Mouse (Mus musculus) testis, adult 2 months (tissue): Measurements from ENCODE around the gene Rasgef1b.

Experiments used
- CTCF ChIP-seq: fragments of 200-500 bp; IDR thresholded peaks from 2 replicates; pipeline ENCODE4 v1.5.1; 2012; ENCODE audit warnings: low read depth, mild to moderate bottlenecking, inconsistent platforms, low read length, moderate library complexity; ENCODE audit not compliant: control insufficient read depth, insufficient read depth, insufficient replicate concordance
- POLR2A ChIP-seq: fragments of 200-500 bp; IDR thresholded peaks from 2 replicates; pipeline ENCODE4 v1.6.1; 2012; ENCODE audit warnings: low read depth, mild to moderate bottlenecking, inconsistent platforms, low read length, moderate library complexity; ENCODE audit not compliant: control insufficient read depth

DNA sequence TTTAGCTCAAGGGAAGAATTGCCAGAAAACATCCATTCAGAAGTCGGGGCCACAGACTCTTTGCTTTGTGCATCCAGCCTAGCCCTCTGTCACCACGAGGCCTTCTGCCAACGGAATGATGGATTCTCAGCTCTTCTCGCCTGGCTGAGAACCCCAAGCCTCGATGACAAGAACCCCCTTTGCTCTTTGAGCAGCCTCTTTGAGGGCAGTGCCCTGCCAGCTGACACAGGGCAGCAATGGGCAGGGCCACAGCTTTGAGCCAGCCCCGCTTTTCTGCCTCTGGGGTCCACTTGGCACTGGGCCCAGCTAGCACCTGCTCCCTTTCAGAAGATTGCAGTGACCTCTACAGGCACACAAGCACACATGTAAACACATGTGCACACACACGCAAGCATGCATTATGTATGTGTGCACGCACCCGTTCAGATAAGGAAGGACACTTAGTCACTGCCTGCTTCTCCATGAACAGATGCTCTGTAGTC, 224.5 kb downstream of the Rasgef1b start:
- TF ChIP-seq CTCF, result no peak
- TF ChIP-seq POLR2A, result no peak
